Mouse (Mus musculus): ENCODE results near the gene Adnp. TPM values are rescaled to one million over a fixed set of nuclear protein-coding genes. Genes with fewer than 3 reads are reported as not detected.

Gene Adnp
- 106 TPM for total RNA-seq (2023)

GRCm38 (mm10) chr2:168206725-168207644 lies at the start of gene Adnp:
Gene Adnp (minus strand): TSS chr2:168207112.

GRCm38 (mm10) chr2:168230026-168230728 lies 23.3 kb upstream of the Adnp start, which contains the start of the genes Gm20716, Dpm1 and Mocs3:
Gene Gm20716 (minus strand): TSS chr2:168230364.
Gene Dpm1 (minus strand): TSS chr2:168230591.
Gene Mocs3 (plus strand): TSS chr2:168230622.

Other genes starting within 250 kb of the Adnp start
- gene Ripor3, start 196.5 kb downstream of the Adnp start, total RNA-seq (2023) = 11.7 TPM
- 3.9 TPM for gene Pard6b, start 126.1 kb downstream of the Adnp start, total RNA-seq (2023)
- not detected for gene Gm20716, start 23.3 kb upstream of the Adnp start, total RNA-seq (2023)
- 158 TPM for gene Dpm1, start 23.5 kb upstream of the Adnp start, total RNA-seq (2023)
- gene Mocs3, start 23.5 kb upstream of the Adnp start, total RNA-seq (2023) = 15.3 TPM
- not detected for gene Kcng1, start 74.6 kb upstream of the Adnp start, total RNA-seq (2023)